Mouse (Mus musculus) lung, embryonic 14.5 days (tissue): ENCODE data around the gene Smim23. TPM values are rescaled to one million over a fixed set of nuclear protein-coding genes. Genes with fewer than 3 reads are reported as not detected.

Source experiments
- ATAC-seq: fragments of 200-750 bp; cut with Nextera tagmentation; 2 replicates; pipeline ENCODE4 v1.8.0; 2017; ENCODE audit warnings: mild to moderate bottlenecking, moderate TSS enrichment, moderate library complexity; ENCODE audit not compliant: insufficient read depth
- DNase-seq: peaks from one replicate; pipeline ENCODE4 v3.0.0-alpha.2; 2015
- H3K27ac ChIP-seq: fragments of 300-500 bp; sonication (generic); 2 replicates; pipeline ENCODE4 v1.5.1; 2014; ENCODE audit warnings: low read depth, mild to moderate bottlenecking, moderate library complexity
- H3K27me3 ChIP-seq: fragments of 300-500 bp; sonication (generic); 2 replicates; pipeline ENCODE4 v1.6.1; 2014; ENCODE audit warnings: low read length, control low read depth; ENCODE audit not compliant: insufficient read depth
- H3K36me3 ChIP-seq: fragments of 300-500 bp; sonication (generic); 2 replicates; pipeline ENCODE4 v1.6.1; 2014; ENCODE audit warnings: control low read depth; ENCODE audit not compliant: insufficient read depth
- H3K4me1 ChIP-seq: fragments of 300-500 bp; sonication (generic); 2 replicates; pipeline ENCODE4 v1.6.1; 2014; ENCODE audit warnings: antibody characterized with exemption, control low read depth; ENCODE audit not compliant: insufficient read depth
- H3K4me2 ChIP-seq: fragments of 300-500 bp; sonication (generic); 2 replicates; pipeline ENCODE4 v1.6.1; 2014; ENCODE audit warnings: mild to moderate bottlenecking
- H3K4me3 ChIP-seq: fragments of 300-500 bp; sonication (generic); 2 replicates; pipeline ENCODE4 v1.5.1; 2014; ENCODE audit warnings: low read depth, low read length
- H3K9ac ChIP-seq: fragments of 300-500 bp; sonication (generic); 2 replicates; pipeline ENCODE4 v1.6.1; 2014
- H3K9me3 ChIP-seq: fragments of 300-500 bp; sonication (generic); 2 replicates; pipeline ENCODE4 v1.6.1; 2016; ENCODE audit warnings: low read depth, low read length, control low read depth
- CTCF ChIP-seq: IDR thresholded peaks from 2 replicates; pipeline ENCODE4 v1.5.1; 2016; ENCODE audit warnings: antibody characterized with exemption, low read depth
- WGBS: fragments of 180-500 bp; shearing (Covaris S2); extraction: QIAGEN DNeasy Blood & Tissue Kit; methylation state at CpG from one replicate; pipeline ENCODE4 v1.1.7; 2014; 5-methylcytosine and 5-hydroxymethylcytosine counted together
- polyA plus RNA-seq: library from polyadenylated mRNA; unstranded; fragments of >200 nt; fragmentation: Nextera tagmentation; extraction: Ambion mirVana; gene quantifications from 2 replicates; pipeline ENCODE4 v1.2.1, GENCODE M21; 2014

Smim23 gene
- polyA plus RNA-seq, 1 experiment from 2014 or later: not detected

GRCm38 (mm10) chr11:32781633-32782404 lies 42.6 kb downstream of the Smim23 start:
- Histone ChIP-seq H3K4me2 (no peak overlapping the region), H3K4me1 (no peaks in the 10 kb centered on the region), H3K9me3 (no peaks in the 10 kb centered on the region), H3K36me3 (no peaks in the 10 kb centered on the region), H3K9ac (no peak overlapping the region), H3K27me3 (no peaks in the 10 kb centered on the region), H3K27ac (no peak overlapping the region), H3K4me3 (no peak overlapping the region)
- WGBS: 41% methylated on average over 2 of the region's 2 CpGs
- ATAC-seq (no peak), DNase-seq (no peak)
- TF ChIP-seq CTCF: no peak

DNA sequence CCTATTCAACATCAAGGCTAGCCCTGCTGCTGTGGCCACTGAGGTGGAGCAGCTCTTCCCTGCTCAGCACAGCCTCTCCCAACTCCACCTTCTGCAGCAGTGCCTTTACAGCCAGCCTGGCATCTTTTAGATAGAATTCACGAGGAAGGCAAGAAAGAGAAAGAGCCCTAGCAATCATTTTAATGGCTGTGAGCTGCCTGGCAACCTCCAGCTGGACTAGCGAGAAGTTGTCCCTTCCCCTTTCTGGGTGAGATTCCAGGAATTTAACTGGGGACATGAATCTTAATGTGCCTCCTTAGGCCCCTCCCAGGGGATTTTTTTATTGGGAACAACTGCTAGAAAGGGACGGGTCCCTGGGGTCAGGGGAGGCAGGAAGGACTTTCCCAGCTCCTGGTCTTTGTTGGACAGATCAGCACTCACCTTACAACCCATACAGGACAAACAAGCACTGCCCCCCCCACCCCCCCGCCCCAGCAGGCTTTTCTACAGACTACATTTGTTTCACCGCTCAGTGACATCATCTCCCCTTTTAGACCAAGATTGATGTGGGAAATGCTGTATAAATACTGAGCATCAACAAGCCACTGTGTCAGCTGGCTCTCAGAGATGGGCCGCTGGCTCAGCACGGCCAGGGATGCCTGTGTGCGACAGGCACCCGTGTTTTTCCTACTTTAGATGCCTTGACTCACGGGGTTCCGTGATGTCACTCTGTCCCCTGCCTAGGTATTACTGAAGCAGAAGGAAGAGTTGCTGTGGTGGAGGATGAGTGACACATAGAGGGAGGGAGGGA lies 43.5 kb downstream of the Smim23 start:
- no peaks in the 10 kb centered on the region for H3K4me1 ChIP-seq
- H3K27ac ChIP-seq: no peak overlapping the region
- no peak for TF ChIP-seq CTCF
- no peak for ATAC-seq
- no peaks in the 10 kb centered on the region for H3K9me3 ChIP-seq
- WGBS: 30% methylated on average over 11 of the region's 11 CpGs
- no peaks in the 10 kb centered on the region for H3K36me3 ChIP-seq
- no peak overlapping the region for H3K9ac ChIP-seq
- no peaks in the 10 kb centered on the region for H3K27me3 ChIP-seq
- H3K4me2 ChIP-seq: no peak overlapping the region
- DNase-seq: no peak
- H3K4me3 ChIP-seq: no peak overlapping the region

- H3K27ac ChIP-seq: no peak overlapping the region
- H3K36me3 ChIP-seq: no peaks in the 10 kb centered on the region
- no peak for TF ChIP-seq CTCF
- H3K4me2 ChIP-seq: no peak overlapping the region
- peak; percentile 15 for DNase-seq
- no peaks in the 10 kb centered on the region for H3K9me3 ChIP-seq
- ATAC-seq: no peak
- no peaks in the 10 kb centered on the region for H3K27me3 ChIP-seq
- no peak overlapping the region for H3K9ac ChIP-seq
- no peak overlapping the region for H3K4me3 ChIP-seq
- WGBS: 76% methylated on average over 12 of the region's 12 CpGs
- no peaks in the 10 kb centered on the region for H3K4me1 ChIP-seq
These were observed 55.6 kb downstream of the Smim23 start for GRCm38 (mm10) chr11:32768642-32769343.

Other genes with a start within 250 kb of the Smim23 start
- gene Fbxw11, start 181.9 kb downstream of the Smim23 start, polyA plus RNA-seq: 82.6 and 89.5 TPM in 2 replicates